Mouse (Mus musculus) intestine, embryonic 14.5 days (tissue): ENCODE measurements around the gene Cdk20. TPM values are rescaled to one million over a fixed set of nuclear protein-coding genes. Genes with fewer than 3 reads are reported as not detected.

ENCODE experiments used
- ATAC-seq: fragments of 200-750 bp; cut with Nextera tagmentation; replicated peaks from 2 replicates; pipeline ENCODE4 v1.8.0; 2017; ENCODE audit warnings: low read depth, moderate number of reproducible peaks, moderate TSS enrichment, moderate library complexity; ENCODE audit not compliant: low FRiP score, low TSS enrichment
- DNase-seq: peaks from one replicate; pipeline ENCODE4 v3.0.0-alpha.2; 2018; ENCODE audit warnings: low spot score
- H3K27ac ChIP-seq: fragments of 300-500 bp; sonication (generic); 2 replicates; pipeline ENCODE4 v1.5.1; 2014; ENCODE audit warnings: low read depth, mild to moderate bottlenecking, control low read depth
- H3K27me3 ChIP-seq: fragments of 300-500 bp; sonication (generic); replicated peaks from 2 replicates; pipeline ENCODE4 v1.6.1; 2014; ENCODE audit warnings: low read length, control low read depth; ENCODE audit not compliant: control insufficient read depth, insufficient read depth
- H3K36me3 ChIP-seq: fragments of 300-500 bp; sonication (generic); 2 replicates; pipeline ENCODE4 v1.6.1; 2014; ENCODE audit warnings: low read length, control low read depth; ENCODE audit not compliant: control insufficient read depth, insufficient read depth
- H3K4me1 ChIP-seq: fragments of 300-500 bp; sonication (generic); replicated peaks from 2 replicates; pipeline ENCODE4 v1.6.1; 2014; ENCODE audit warnings: low read length, control low read depth, mixed read lengths; ENCODE audit not compliant: control insufficient read depth, insufficient read depth
- H3K4me2 ChIP-seq: fragments of 300-500 bp; sonication (generic); 2 replicates; pipeline ENCODE4 v1.6.1; 2014; ENCODE audit warnings: low read length
- H3K4me3 ChIP-seq: fragments of 300-500 bp; sonication (generic); 2 replicates; pipeline ENCODE4 v1.5.1; 2014; ENCODE audit warnings: low read depth, low read length, control low read depth, mixed read lengths
- H3K9ac ChIP-seq: fragments of 300-500 bp; sonication (generic); 2 replicates; pipeline ENCODE4 v1.6.1; 2014; ENCODE audit warnings: mild to moderate bottlenecking, low read length
- H3K9me3 ChIP-seq: fragments of 300-500 bp; sonication (generic); 2 replicates; pipeline ENCODE4 v1.6.1; 2016; ENCODE audit warnings: low read length, control low read depth; ENCODE audit not compliant: control insufficient read depth
- WGBS: fragments of 180-500 bp; shearing (Covaris S2); extraction: QIAGEN DNeasy Blood & Tissue Kit; methylation state at CpG from one replicate; pipeline ENCODE4 v1.1.7; 2014; 5-methylcytosine and 5-hydroxymethylcytosine counted together
- polyA plus RNA-seq: library from polyadenylated mRNA; unstranded; fragments of >200 nt; fragmentation: Nextera tagmentation; extraction: Ambion mirVana; gene quantifications from 2 replicates; pipeline ENCODE4 v1.2.1, GENCODE M21; 2014

Gene Cdk20
- polyA plus RNA-seq, 1 experiment from 2014 or later = 9.8 TPM

DNA sequence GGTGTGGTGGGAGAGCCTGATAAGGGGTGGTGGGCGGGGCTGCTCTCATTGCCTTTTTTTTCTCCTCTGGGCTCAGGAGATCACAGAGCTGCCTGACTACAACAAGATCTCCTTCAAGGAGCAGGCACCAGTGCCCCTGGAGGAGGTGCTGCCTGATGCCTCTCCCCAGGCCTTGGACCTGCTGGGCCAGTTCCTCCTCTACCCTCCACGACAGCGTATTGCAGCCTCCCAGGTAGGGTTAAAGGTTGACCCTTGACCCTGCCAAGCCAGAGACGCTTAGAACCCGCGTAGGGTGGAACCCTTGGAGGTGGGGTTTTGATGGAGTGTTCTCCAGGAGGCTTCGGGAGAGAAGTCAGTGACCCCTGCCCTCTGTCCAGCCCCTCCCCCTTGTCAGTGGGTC, 5.7 kb downstream of the Cdk20 start:
- Histone ChIP-seq H3K36me3 (no peaks in the 10 kb centered on the region), H3K9ac (no peak overlapping the region), H3K4me3 (no peak overlapping the region), H3K27ac (no peak overlapping the region), H3K9me3 (no peaks in the 10 kb centered on the region), H3K4me2 (no peak overlapping the region), H3K4me1 (peaks cover 5% of the 10 kb centered on the region; the same call in 1 of the 2 replicates), H3K27me3 (no peaks in the 10 kb centered on the region)
- ATAC-seq (peak; percentile 49), DNase-seq (no peak)
- 44% methylated on average over 7 of the region's 7 CpGs for WGBS

DNA sequence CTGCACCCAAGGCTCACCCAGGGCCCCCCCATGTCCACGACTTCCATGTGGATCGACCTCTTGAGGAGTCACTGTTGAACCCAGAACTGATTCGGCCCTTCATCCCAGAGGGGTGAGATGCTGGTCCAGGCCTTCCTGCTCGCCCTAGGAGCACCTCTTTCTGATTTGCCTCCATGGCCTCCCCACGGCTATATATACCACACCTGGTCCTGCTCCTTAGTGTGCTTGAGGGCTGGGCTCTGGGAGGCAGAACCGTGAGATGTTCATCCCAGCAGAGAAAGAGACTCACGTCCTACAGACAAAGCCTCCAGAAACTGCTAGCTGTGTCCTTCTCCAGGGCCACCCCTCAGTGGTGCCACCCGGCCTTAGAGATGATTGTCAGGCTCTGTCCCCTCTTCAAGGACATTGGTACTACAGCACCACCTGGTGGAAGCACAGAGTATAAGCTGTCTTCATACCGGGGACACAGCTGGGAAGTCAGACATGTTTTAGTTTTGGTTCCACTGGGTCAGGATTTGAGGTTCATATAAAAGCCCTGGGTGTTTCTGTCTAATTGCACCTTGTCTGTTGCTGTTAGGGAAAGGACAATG, 6.8 kb downstream of the Cdk20 start:
- ATAC-seq = 0 out of 2 replicates have a peak, but pooled peaks have one; percentile 44
- H3K9ac ChIP-seq = no peak overlapping the region
- no peak overlapping the region for H3K4me2 ChIP-seq
- H3K27me3 ChIP-seq = no peaks in the 10 kb centered on the region
- H3K9me3 ChIP-seq = no peaks in the 10 kb centered on the region
- WGBS = 53% methylated on average over 9 of the region's 9 CpGs
- no peak overlapping the region for H3K27ac ChIP-seq
- DNase-seq = peak; percentile 77
- no peak overlapping the region for H3K4me3 ChIP-seq
- no peaks in the 10 kb centered on the region for H3K36me3 ChIP-seq
- no peaks in the 10 kb centered on the region for H3K4me1 ChIP-seq

DNA sequence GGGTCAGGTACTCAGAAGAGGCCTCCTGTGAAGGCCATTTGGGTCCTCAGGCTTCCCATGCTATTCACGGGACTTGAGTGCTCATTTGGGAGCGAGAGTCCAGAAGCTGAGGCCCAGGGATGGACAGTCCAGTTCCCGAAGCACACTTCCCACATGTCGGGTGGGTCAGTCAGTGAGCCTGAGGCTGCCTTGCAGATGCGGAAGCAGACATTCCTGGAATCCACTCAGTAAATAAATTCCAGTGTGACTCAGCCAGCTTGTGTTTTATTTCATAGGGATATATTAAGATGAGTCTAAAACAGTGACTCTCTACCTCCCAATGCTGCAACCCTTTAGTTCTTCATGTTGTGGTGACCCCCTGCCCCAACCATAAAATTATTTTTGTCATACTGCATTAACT, 7.4 kb downstream of the Cdk20 start:
- no peak overlapping the region for H3K27ac ChIP-seq
- H3K27me3 ChIP-seq = no peaks in the 10 kb centered on the region
- 52% methylated on average over 5 of the region's 5 CpGs for WGBS
- H3K4me1 ChIP-seq = no peaks in the 10 kb centered on the region
- DNase-seq = no peak
- no peaks in the 10 kb centered on the region for H3K9me3 ChIP-seq
- no peak overlapping the region for H3K9ac ChIP-seq
- no peak for ATAC-seq
- H3K36me3 ChIP-seq = no peaks in the 10 kb centered on the region
- H3K4me3 ChIP-seq = no peak overlapping the region
- no peak overlapping the region for H3K4me2 ChIP-seq

DNA sequence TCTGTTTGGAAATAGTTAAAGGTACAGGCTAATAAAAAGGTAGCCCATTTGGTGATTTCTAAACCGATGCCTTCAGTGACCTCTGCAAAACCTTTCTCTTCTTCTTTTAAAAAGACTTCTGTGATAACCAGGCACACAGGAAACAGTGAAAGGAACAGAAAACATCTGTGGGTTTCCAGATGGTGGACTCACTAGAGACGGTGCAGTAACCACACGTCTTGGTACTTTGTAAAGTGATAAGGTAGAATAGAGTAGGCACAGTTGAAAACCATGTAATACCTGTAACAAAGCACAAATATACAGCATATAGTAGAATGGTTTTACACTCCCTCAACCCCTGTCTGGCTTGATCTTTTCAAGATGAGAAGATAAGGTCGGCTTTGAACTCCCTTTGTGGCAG, 8.5 kb downstream of the Cdk20 start:
- H3K9ac ChIP-seq = no peak overlapping the region
- H3K4me3 ChIP-seq = no peak overlapping the region
- no peak for DNase-seq
- H3K4me2 ChIP-seq = no peak overlapping the region
- no peaks in the 10 kb centered on the region for H3K36me3 ChIP-seq
- H3K9me3 ChIP-seq = no peaks in the 10 kb centered on the region
- H3K27ac ChIP-seq = no peak overlapping the region
- ATAC-seq = no peak
- H3K27me3 ChIP-seq = no peaks in the 10 kb centered on the region
- H3K4me1 ChIP-seq = no peaks in the 10 kb centered on the region
- WGBS = 71% methylated on average over 4 of the region's 4 CpGs

DNA sequence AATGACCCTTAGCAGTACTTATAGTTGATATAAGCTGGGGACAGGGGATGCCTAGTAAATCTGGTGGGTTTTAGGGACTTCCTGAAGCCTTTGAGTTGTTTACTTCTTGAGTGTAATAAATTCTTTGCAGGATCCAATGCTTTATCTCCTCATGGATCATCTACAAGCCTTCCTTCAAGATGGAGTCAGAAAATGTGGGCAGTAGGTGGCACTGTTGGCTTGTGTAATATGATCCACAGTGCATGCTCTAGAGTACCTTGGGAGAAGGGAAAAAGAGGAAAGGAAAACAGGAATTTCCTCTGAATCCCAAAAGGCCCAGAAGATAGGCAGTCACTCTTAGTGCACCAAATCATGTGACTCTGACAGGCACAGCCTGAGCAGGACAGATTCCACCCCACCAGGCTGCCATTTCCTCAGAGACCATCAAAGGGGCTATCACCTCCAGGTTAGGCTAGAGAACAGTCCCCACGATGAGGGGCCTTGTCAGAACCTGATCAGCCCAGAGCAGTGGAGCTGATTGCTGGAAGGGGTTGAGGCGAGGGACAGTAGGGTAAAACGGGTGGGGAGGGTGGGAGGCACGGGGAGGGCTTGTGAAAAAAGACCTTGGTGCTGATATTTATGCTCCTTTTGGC, 11.3 kb downstream of the Cdk20 start:
- H3K9me3 ChIP-seq = no peaks in the 10 kb centered on the region
- no peak overlapping the region for H3K4me2 ChIP-seq
- DNase-seq (peak; percentile 73), ATAC-seq (0 out of 2 replicates have a peak, but pooled peaks have one; percentile 37)
- no peaks in the 10 kb centered on the region for H3K4me1 ChIP-seq
- no peak overlapping the region for H3K27ac ChIP-seq
- no peaks in the 10 kb centered on the region for H3K27me3 ChIP-seq
- H3K4me3 ChIP-seq = no peak overlapping the region
- H3K9ac ChIP-seq = no peak overlapping the region
- WGBS = 64% methylated on average over 4 of the region's 4 CpGs
- H3K36me3 ChIP-seq = no peaks in the 10 kb centered on the region

DNA sequence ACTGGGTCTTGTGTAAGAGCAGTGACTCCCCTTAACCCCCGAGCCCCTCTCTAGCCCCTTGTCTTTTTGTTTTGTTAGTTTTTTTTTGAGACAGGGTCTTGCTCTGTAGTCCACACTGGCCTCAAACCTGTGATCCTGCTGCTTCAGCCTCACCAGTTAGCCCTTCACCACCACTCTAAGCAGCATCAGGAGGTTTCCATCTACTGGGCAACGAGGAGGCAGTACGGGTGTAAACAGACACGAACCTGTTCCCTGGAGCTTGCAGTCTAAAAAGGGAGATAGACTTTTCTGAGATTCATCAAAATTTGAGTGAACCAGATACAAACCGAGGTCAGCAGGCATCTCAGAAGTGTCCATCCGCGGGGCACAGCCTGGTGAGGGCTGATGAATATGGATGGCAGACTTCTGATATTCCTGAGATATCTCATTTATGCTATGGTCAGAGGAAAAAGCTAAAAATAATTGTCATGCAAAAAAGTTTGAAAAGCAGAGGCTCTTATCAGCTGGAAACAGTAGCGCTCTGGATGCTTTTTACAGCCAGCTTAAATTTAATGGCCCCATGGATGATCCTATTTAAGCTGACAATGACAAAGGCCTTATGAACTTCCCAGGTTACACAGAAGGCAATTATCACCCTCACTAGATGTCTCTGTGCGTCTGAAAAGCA, 13.3 kb downstream of the Cdk20 start:
- Histone ChIP-seq H3K9ac (no peak overlapping the region), H3K4me2 (no peak overlapping the region), H3K9me3 (no peaks in the 10 kb centered on the region), H3K27me3 (no peaks in the 10 kb centered on the region), H3K4me1 (no peaks in the 10 kb centered on the region), H3K27ac (no peak overlapping the region), H3K36me3 (no peaks in the 10 kb centered on the region), H3K4me3 (no peak overlapping the region)
- DNase-seq (no peak), ATAC-seq (no peak)
- 70% methylated on average over 9 of the region's 9 CpGs for WGBS

DNA sequence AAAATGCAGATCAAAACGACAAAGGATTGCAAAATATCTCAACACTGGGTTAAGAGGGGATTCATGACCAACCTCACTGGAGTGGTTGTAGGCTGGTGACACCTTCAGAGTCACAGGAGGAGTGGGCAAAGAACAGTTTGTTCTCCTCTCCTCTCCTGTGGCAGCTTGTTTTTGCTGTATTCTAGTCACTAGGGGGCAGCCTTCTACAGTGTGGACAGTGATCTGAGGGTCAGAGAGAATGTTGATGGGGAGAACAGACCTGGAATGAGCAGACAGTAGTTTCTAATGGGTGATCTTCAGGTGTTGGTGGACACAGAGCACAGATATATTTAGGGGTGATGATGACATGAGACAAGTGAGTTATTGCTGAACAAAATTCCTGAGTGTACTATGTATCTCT, 15.8 kb downstream of the Cdk20 start:
- Histone ChIP-seq H3K27ac (no peak overlapping the region), H3K9me3 (no peaks in the 10 kb centered on the region), H3K9ac (no peak overlapping the region), H3K4me1 (no peaks in the 10 kb centered on the region), H3K4me2 (no peak overlapping the region), H3K36me3 (no peaks in the 10 kb centered on the region), H3K27me3 (no peaks in the 10 kb centered on the region), H3K4me3 (no peak overlapping the region)
- ATAC-seq = no peak
- 4% methylated on average over 1 of the region's 1 CpGs for WGBS
- no peak for DNase-seq

DNA sequence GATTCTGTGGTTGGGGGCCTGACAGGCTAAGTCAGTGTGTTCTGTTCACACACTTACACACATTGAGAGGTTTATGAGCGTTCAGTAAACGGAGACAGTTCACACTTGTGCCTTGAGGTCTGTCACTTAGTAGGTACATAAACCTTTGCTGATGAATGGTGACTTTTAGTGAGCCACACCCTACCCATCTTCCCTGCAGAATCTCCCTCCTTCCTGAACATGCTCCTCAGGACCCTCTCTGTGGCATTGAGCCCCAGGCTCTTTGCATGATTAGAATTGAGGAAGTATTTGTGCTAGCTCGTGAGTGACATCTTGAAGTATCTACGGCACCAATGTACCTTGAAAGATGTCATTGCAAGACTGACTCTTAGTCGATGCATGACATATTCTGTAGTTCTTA, 16.6 kb downstream of the Cdk20 start:
- Histone ChIP-seq H3K4me1 (no peaks in the 10 kb centered on the region), H3K4me2 (no peak overlapping the region), H3K27ac (no peak overlapping the region), H3K4me3 (no peak overlapping the region), H3K9ac (no peak overlapping the region), H3K9me3 (no peaks in the 10 kb centered on the region), H3K27me3 (no peaks in the 10 kb centered on the region), H3K36me3 (no peaks in the 10 kb centered on the region)
- DNase-seq (no peak), ATAC-seq (no peak)
- WGBS = 85% methylated on average over 5 of the region's 5 CpGs
